Mouse (Mus musculus) forebrain, embryonic 13.5 days (tissue): ENCODE measurements around the gene Timp3. TPM values are rescaled to one million over a fixed set of nuclear protein-coding genes. Genes with fewer than 3 reads are reported as not detected.
A peak's percentile ranks its signal among the peaks of the same experiment; 100 is the strongest.

Experiments used
- ATAC-seq: fragments of 200-750 bp; cut with Nextera tagmentation; 2 replicates; pipeline ENCODE4 v1.8.0; 2017
- H3K27ac ChIP-seq: fragments of 300-500 bp; sonication (generic); 2 replicates; pipeline ENCODE4 v1.5.1; 2015; ENCODE audit warnings: inconsistent platforms, mild to moderate bottlenecking, moderate library complexity
- H3K27me3 ChIP-seq: fragments of 300-500 bp; sonication (generic); 2 replicates; pipeline ENCODE4 v1.6.1; 2015; ENCODE audit warnings: mild to moderate bottlenecking, inconsistent platforms
- H3K36me3 ChIP-seq: fragments of 300-500 bp; sonication (generic); 2 replicates; pipeline ENCODE4 v1.6.1; 2015; ENCODE audit warnings: mild to moderate bottlenecking, inconsistent platforms; ENCODE audit not compliant: poor library complexity, severe bottlenecking
- H3K4me1 ChIP-seq: fragments of 300-500 bp; sonication (generic); 2 replicates; pipeline ENCODE4 v1.6.1; 2015; ENCODE audit warnings: inconsistent platforms
- H3K4me2 ChIP-seq: fragments of 300-500 bp; sonication (generic); 2 replicates; pipeline ENCODE4 v1.6.1; 2015; ENCODE audit warnings: inconsistent platforms, mild to moderate bottlenecking, moderate library complexity
- H3K4me3 ChIP-seq: fragments of 300-500 bp; sonication (generic); 2 replicates; pipeline ENCODE4 v1.5.1; 2015; ENCODE audit warnings: mild to moderate bottlenecking, inconsistent platforms
- H3K9ac ChIP-seq: fragments of 300-500 bp; sonication (generic); 2 replicates; pipeline ENCODE4 v1.6.1; 2015; ENCODE audit warnings: mild to moderate bottlenecking, inconsistent platforms
- H3K9me3 ChIP-seq: fragments of 300-500 bp; sonication (generic); replicated peaks from 2 replicates; pipeline ENCODE4 v1.6.1; 2016; ENCODE audit warnings: inconsistent platforms
- WGBS: fragments of 180-500 bp; shearing (Covaris S2); methylation state at CpG from one replicate; pipeline ENCODE4 v1.1.7; 2015; 5-methylcytosine and 5-hydroxymethylcytosine counted together
- polyA plus RNA-seq: library from polyadenylated mRNA; unstranded; fragments of >200 nt; fragmentation: Nextera tagmentation; extraction: Ambion mirVana; gene quantifications from 2 replicates; pipeline ENCODE4 v1.2.1, GENCODE M21; 2015

Gene Timp3
- polyA plus RNA-seq, 1 experiment from 2014 or later = 13.3 TPM

DNA sequence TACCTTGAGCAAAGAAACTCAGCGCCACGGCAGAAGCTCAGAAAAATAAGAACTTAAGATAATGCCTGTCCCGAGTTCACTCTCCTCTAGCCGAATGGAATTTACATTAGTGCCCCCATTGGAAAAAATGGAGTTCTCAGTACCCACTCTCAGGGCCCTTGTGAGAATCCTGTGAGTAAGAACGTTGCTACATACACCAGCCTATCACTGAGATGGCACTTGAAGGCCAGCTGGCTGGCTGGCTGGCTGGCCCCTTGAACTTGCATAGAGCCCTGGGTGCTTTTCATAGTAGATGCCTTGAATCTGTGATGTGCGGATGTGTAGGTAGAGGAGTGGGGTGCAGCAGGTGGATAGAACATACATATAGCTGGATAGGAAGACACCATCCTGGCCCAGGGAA lies 43.2 kb downstream of the Timp3 start:
- no peak overlapping the region for H3K4me2 ChIP-seq
- no peak overlapping the region for H3K27ac ChIP-seq
- H3K4me3 ChIP-seq = no peak overlapping the region
- H3K36me3 ChIP-seq = no peaks in the 10 kb centered on the region
- no peaks in the 10 kb centered on the region for H3K27me3 ChIP-seq
- H3K4me1 ChIP-seq = peaks cover 18% of the 10 kb centered on the region
- H3K9me3 ChIP-seq = no peaks in the 10 kb centered on the region
- no peak for ATAC-seq
- WGBS = 83% methylated on average over 6 of the region's 6 CpGs
- no peak overlapping the region for H3K9ac ChIP-seq

DNA sequence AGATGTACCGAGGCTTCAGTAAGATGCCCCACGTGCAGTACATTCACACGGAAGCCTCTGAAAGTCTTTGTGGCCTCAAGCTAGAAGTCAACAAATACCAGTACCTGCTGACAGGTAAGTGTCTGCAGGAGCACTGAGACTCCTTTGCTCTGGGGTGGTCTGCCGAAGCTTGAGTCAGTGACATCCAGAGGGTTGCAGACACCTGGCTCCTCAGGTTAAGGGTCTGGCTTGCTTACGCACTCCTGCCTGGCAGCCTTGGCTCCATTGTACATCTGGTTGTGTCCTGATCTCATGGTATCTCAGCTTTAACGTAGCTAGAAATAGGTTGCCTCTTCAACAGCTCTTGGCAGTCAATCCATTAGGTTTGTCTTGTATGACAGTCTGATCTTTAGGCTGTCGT lies 43.8 kb downstream of the Timp3 start:
- H3K4me3 ChIP-seq = no peak overlapping the region
- no peak for ATAC-seq
- no peaks in the 10 kb centered on the region for H3K36me3 ChIP-seq
- peaks cover 18% of the 10 kb centered on the region for H3K4me1 ChIP-seq
- no peak overlapping the region for H3K4me2 ChIP-seq
- H3K27me3 ChIP-seq = no peaks in the 10 kb centered on the region
- no peak overlapping the region for H3K27ac ChIP-seq
- H3K9me3 ChIP-seq = no peaks in the 10 kb centered on the region
- no peak overlapping the region for H3K9ac ChIP-seq
- 96% methylated on average over 7 of the region's 7 CpGs for WGBS

DNA sequence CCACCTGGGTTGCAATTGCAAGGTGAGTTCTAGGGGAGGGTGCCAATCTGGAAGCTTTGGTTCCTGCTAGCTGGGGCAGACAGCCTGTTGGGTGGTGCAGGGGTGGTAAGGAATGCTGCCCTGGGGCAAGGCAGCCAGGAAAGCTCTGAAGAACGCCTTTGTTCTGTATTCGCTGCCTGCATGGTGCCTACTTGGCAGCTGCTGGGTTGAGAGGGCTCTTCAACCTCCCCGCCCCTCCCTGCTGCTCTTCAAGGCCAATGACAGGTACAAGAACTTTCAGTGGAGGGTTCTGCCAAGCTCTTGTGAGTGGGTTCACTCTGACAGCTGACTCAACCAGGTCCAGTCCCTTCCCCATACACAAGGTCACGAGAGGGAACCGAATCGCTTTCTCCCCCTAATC lies 44.5 kb downstream of the Timp3 start:
- no peak overlapping the region for H3K9ac ChIP-seq
- no peaks in the 10 kb centered on the region for H3K27me3 ChIP-seq
- no peak overlapping the region for H3K4me2 ChIP-seq
- no peaks in the 10 kb centered on the region for H3K36me3 ChIP-seq
- 83% methylated on average over 6 of the region's 6 CpGs for WGBS
- ATAC-seq = no peak
- H3K4me3 ChIP-seq = no peak overlapping the region
- no peak overlapping the region for H3K27ac ChIP-seq
- no peaks in the 10 kb centered on the region for H3K9me3 ChIP-seq
- peaks cover 17% of the 10 kb centered on the region for H3K4me1 ChIP-seq

DNA sequence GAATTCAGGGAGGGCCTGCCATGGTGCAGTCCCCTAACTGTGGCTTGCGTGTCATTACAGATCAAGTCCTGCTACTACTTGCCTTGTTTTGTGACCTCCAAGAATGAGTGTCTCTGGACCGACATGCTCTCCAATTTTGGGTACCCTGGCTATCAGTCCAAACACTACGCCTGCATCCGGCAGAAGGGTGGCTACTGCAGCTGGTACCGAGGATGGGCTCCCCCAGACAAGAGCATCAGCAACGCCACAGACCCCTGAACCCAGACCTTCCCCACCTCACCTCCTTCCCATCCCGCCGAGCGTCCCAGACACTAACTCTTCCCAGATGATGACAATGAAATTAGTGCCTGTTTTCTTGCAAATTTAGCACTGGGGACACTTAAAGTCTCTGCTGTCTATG lies 45.5 kb downstream of the Timp3 start:
- H3K4me3 ChIP-seq = no peak overlapping the region
- no peaks in the 10 kb centered on the region for H3K9me3 ChIP-seq
- no peak overlapping the region for H3K4me2 ChIP-seq
- WGBS = 90% methylated on average over 9 of the region's 9 CpGs
- no peaks in the 10 kb centered on the region for H3K36me3 ChIP-seq
- no peak overlapping the region for H3K27ac ChIP-seq
- no peak for ATAC-seq
- no peaks in the 10 kb centered on the region for H3K27me3 ChIP-seq
- no peak overlapping the region for H3K9ac ChIP-seq
- H3K4me1 ChIP-seq = peaks cover 9% of the 10 kb centered on the region; the same call in 1 of the 2 replicates

DNA sequence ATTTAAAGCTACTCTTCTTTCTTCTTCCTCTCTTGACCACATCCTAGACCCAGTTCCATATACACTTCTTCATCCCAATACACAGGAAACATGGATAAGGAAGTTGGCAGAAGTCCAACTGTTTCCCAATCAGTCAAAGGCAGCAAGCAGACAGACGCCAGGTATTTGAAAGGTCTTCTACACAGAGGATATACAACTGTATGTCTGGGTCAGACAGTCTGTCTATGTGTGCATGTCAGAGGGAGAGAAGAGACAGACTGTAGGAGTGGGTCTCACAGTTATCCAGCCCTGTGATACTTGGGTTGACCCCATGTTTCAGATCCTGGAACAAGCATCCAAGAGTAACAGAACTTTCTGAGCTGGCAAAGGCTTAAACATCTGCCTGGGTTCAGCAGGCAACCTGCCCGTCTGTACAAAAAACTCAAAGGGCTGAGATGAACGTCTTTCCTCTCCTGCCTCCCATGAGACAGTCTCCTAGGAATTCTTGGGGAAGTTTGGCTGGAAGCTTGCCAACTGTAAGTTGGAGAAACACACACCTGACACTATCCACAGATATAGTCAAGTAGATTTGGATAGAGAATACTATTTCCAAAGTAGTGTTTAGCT lies 46.2 kb downstream of the Timp3 start:
- no peak overlapping the region for H3K27ac ChIP-seq
- H3K4me2 ChIP-seq = no peak overlapping the region
- 78% methylated on average over 3 of the region's 3 CpGs for WGBS
- no peaks in the 10 kb centered on the region for H3K9me3 ChIP-seq
- H3K36me3 ChIP-seq = no peaks in the 10 kb centered on the region
- ATAC-seq = no peak
- peaks cover 9% of the 10 kb centered on the region; the same call in 1 of the 2 replicates for H3K4me1 ChIP-seq
- H3K4me3 ChIP-seq = no peak overlapping the region
- H3K9ac ChIP-seq = no peak overlapping the region
- no peaks in the 10 kb centered on the region for H3K27me3 ChIP-seq

DNA sequence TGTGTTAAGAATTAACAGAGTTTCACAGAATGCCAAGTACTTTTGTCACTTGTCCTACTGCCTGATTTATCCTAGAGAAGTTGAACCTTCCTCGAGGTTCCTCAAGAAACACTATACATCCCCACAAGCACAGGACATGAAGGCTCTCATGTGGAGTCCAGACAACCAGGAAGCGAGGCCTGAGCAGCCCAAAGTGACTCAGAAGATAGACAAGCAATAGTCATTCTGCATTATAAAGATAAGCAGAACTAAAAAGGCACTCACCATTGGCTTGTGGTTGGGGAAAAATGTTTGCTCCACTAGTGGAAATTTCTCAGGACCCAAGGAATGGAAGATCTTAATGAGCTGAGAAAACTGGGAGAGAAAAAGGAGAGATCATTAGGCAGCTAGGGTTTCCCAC lies 51.1 kb downstream of the Timp3 start:
- H3K9ac ChIP-seq = no peak overlapping the region
- no peak for ATAC-seq
- no peaks in the 10 kb centered on the region for H3K9me3 ChIP-seq
- H3K27me3 ChIP-seq = no peaks in the 10 kb centered on the region
- H3K27ac ChIP-seq = no peak overlapping the region
- H3K4me2 ChIP-seq = no peak overlapping the region
- no peaks in the 10 kb centered on the region for H3K36me3 ChIP-seq
- WGBS = 88% methylated on average over 2 of the region's 2 CpGs
- no peak overlapping the region for H3K4me3 ChIP-seq
- H3K4me1 ChIP-seq = no peaks in the 10 kb centered on the region

DNA sequence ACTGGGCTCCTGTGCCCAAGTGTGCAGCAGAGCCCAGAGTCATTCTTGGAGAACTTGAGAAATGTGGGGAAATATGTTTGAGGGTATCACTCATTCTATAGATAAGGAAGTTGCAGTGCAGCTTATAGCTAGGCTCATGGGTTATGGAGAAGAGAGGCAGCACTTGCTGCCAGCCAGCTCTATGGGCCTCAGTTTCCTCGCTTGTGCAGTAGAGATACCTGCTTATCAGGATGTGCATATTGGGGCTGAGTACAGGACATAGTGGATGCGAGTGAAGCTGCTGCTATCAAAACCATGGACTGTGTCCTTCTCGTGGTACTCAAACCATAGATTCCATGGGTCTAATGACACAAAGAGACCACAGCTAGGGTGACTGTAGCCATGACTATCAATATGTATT lies 52.3 kb downstream of the Timp3 start:
- no peaks in the 10 kb centered on the region for H3K4me1 ChIP-seq
- H3K27ac ChIP-seq = no peak overlapping the region
- H3K4me2 ChIP-seq = no peak overlapping the region
- no peaks in the 10 kb centered on the region for H3K27me3 ChIP-seq
- 93% methylated on average over 3 of the region's 3 CpGs for WGBS
- H3K36me3 ChIP-seq = no peaks in the 10 kb centered on the region
- no peaks in the 10 kb centered on the region for H3K9me3 ChIP-seq
- H3K4me3 ChIP-seq = no peak overlapping the region
- ATAC-seq = no peak
- no peak overlapping the region for H3K9ac ChIP-seq

DNA sequence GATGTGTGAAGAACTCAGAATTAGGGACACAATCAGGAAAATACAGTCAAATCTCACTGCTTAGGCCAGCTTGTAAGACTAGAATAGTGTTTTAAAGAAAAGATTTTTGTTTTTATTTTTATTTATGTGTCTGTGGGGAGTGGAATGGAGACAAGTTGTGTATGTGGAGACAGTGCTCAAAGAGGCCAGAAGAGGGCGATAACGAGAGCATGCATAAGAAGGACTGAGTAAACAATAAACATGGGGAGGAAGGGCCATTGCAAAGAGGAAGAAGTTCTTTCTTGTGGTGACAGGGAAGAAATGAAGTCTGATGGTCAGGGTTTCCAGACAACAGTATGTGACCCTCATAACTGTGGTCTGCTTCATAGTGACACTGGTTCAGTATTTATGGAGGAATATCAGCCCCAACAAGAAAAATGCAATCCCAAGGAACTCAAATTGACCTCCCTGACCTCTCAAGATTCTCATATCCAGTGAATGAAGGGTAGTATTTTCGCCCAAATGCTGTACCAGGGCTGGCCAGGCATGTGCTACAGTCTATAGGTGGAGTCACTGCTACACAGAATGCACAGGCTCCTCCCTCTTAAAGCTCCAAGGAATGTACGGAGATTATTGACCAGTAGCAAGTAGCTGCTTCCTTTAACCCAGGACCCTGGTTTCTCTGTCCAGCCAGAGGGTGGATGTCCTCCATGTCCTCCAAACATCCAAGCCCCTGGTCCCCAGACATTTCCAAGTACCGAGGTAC lies 56.8 kb downstream of the Timp3 start:
- Histone ChIP-seq H3K4me1 (no peaks in the 10 kb centered on the region), H3K4me2 (no peak overlapping the region), H3K27ac (no peak overlapping the region), H3K9ac (no peak overlapping the region), H3K36me3 (no peaks in the 10 kb centered on the region), H3K27me3 (no peaks in the 10 kb centered on the region), H3K4me3 (no peak overlapping the region), H3K9me3 (no peaks in the 10 kb centered on the region)
- ATAC-seq = no peak
- WGBS = 60% methylated on average over 5 of the region's 5 CpGs

DNA sequence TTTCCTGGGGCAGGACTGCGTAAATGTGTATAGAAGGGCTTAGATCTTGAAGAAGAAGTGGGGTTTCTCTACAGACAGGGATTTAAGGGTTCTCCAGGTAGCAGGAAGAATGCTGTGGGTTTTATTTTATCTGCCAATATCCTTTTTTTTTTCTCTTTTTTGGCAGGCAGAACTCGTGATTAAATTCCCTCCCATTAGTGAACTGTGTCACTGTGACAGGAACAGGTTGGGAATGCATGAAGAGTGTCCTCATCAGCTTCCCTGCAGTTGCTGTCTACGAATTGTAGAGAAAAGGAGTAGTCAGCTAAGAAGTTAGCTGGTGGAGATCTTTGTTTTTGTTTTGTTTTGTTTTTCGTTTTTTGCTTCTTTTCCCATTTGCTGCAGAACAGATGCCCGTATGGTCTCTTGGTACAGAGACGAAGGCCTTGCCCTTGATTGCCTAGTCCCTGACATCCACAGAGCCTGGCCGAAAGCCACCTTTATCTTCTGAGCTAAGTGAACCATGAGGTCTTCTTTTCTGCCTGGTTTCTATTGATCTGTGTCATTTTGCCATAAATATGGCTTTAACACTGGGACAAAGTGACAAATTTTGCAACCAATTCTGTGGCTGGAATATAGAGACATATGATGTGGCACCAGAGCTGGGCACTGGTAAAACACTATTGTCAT lies 58.3 kb downstream of the Timp3 start:
- WGBS = 79% methylated on average over 7 of the region's 7 CpGs
- Histone ChIP-seq H3K9ac (no peak overlapping the region), H3K27me3 (no peaks in the 10 kb centered on the region), H3K27ac (no peak overlapping the region), H3K36me3 (no peaks in the 10 kb centered on the region), H3K4me3 (no peak overlapping the region), H3K4me1 (no peaks in the 10 kb centered on the region), H3K4me2 (no peak overlapping the region), H3K9me3 (no peaks in the 10 kb centered on the region)
- ATAC-seq = no peak

DNA sequence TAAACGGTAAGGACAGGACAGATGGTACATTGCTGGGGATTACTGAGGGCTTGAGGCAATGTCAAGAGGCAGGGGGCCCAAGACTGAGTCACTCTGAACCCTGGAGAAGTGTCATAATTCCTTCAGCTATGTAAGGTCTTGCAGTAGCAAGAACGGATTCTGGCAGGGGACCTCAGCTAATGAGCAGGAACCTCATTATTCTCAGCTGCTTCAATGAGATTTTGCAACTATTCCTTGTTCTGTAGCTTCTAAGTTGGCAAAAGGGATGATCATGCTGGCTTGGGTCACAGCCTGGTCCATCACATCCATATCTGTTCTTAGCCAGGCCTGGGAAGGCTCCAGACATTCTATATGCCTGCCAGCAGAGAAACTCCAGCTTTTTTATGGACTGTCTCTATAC lies 59.0 kb downstream of the Timp3 start:
- Histone ChIP-seq H3K27ac (no peak overlapping the region), H3K36me3 (no peaks in the 10 kb centered on the region), H3K27me3 (no peaks in the 10 kb centered on the region), H3K4me1 (no peaks in the 10 kb centered on the region), H3K9ac (no peak overlapping the region), H3K4me2 (no peak overlapping the region), H3K4me3 (no peak overlapping the region), H3K9me3 (no peaks in the 10 kb centered on the region)
- WGBS = 56% methylated on average over 2 of the region's 2 CpGs
- ATAC-seq = peak; percentile 8; the same call in 1 of the 2 replicates

DNA sequence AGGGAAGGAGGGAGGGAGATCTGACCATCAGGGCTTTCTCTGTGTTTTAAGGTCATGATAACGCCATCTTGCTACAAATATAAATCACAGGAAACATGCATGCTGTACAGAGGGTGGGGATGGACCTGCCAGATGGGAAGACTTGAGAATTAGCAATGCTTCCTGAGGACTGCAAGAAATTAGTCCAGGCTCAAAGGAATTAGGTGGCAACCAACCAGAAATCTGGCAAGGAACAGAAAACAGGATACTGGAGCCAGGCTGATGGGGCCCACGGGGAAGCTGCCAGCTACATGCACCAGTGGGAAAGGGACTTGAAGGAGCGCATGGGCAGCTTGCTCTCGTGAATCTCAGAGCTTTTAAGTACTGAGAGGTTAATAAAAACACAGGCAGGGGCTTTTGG lies 59.5 kb downstream of the Timp3 start:
- Histone ChIP-seq H3K27ac (no peak overlapping the region), H3K9me3 (no peaks in the 10 kb centered on the region), H3K4me2 (no peak overlapping the region), H3K4me1 (no peaks in the 10 kb centered on the region), H3K36me3 (no peaks in the 10 kb centered on the region), H3K27me3 (no peaks in the 10 kb centered on the region), H3K4me3 (no peak overlapping the region), H3K9ac (no peak overlapping the region)
- WGBS = 70% methylated on average over 4 of the region's 4 CpGs
- no peak for ATAC-seq

DNA sequence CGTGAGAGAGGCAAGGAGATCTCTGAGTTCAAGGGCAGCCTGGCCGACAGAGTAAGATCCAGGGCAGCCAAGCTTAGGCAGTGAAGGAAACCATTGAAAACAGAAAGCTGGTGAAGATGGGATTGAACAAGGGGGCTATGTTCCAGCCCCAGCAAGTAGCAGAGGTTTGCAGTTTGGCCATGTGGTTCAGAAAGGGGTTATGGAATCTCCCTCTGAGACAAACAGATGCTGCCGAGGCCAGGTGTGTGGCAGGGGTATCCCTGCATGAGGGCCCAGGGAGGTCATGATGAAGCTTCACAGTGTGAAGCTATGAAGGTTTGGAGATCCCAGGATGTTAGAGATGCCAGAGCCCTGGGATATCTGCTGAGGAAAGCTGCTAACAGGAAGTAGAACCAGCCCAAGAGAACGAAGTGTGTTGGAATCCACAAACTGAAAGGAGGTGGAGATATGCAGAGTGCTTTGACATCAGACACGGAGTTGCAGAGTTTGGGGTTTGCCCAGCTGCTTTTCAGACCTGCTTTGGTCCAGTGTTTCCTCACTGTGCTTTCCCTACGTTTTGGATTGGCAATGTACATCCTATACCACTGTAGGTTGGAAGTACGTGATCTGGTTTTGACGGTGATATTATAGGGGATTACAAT lies 63.6 kb downstream of the Timp3 start:
- no peaks in the 10 kb centered on the region for H3K36me3 ChIP-seq
- no peaks in the 10 kb centered on the region for H3K9me3 ChIP-seq
- no peaks in the 10 kb centered on the region for H3K27me3 ChIP-seq
- H3K9ac ChIP-seq = no peak overlapping the region
- 89% methylated on average over 8 of the region's 8 CpGs for WGBS
- no peak overlapping the region for H3K4me3 ChIP-seq
- H3K4me2 ChIP-seq = no peak overlapping the region
- H3K27ac ChIP-seq = no peak overlapping the region
- peaks cover 4% of the 10 kb centered on the region; the same call in 1 of the 2 replicates for H3K4me1 ChIP-seq
- no peak for ATAC-seq
